Mouse (Mus musculus): ENCODE data around the gene Insyn1. TPM values are rescaled to one million over a fixed set of nuclear protein-coding genes. Genes with fewer than 3 reads are reported as not detected.

Gene Insyn1
- polyA plus RNA-seq, 1 experiment from 2014 or later: 6.7 TPM

DNA sequence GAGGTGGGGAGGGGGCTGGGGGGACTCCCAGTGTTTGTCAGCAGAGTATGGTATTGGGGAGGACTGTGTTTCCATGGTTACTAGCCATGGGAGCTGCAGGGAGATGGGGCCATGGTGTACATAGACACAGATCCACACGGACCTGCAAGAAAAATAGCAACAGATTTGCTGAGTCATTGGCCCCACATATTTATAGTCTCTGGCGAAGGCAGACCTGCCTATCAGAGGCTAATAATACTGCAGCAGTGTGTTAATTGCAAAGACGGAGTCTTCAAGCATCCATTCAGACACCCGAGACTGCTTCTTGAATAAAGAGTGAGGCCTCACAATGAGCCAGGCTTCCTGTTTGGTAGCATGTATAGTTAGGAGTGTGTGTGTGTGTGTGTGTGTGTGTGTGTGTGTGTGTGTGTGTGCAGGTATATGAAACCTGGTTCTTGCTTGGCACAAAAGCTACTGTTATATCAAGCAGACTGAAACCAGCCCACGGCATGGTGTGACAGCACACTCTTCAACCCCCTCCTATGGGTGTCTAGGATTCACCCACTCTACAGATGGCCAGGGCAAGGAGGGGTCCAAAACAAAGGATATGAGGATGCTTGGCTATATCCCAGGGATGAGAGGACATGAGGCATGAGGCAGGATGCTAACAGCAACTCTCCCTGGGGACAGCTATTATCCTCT lies 20.9 kb upstream of the Insyn1 start:
- WGBS: 50% methylated on average over 5 of the region's 5 CpGs
- peak; percentile 80 for ATAC-seq
- H3K27me3 ChIP-seq (ENCODE audit: control insufficient read depth, insufficient read depth, low read depth, low read length): no peaks in the 10 kb centered on the region

DNA sequence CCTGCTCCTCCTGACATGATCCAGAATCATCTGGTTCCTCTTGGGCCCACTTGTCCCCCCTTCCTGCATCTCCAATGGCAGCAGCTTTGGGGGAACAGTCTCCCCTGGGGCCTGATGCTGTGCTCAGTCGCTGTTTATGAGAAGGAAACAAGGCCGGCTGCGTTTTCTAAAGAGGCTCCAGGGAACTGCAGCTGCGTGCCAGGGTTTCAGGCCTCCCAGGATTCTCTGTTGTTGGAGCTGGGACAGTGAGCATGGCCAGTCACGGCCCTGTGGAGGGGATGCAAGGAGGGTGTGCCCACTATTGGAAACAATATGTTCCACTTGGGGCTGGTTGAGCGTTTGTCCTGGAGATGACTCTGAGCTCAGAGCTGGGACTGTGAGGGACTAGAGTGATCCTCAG lies 17.9 kb upstream of the Insyn1 start:
- Histone ChIP-seq H3K4me2 (ENCODE audit: low read length) (no peak overlapping the region), H3K27me3 (ENCODE audit: control insufficient read depth, insufficient read depth, low read depth, low read length) (no peaks in the 10 kb centered on the region), H3K9ac (ENCODE audit: low read depth, low read length) (no peak overlapping the region), H3K9me3 (replicated peaks; ENCODE audit: control insufficient read depth, low read length, poor library complexity, severe bottlenecking) (no peaks in the 10 kb centered on the region), H3K36me3 (ENCODE audit: control insufficient read depth, insufficient read depth, low read length) (no peaks in the 10 kb centered on the region), H3K4me1 (ENCODE audit: control insufficient read depth, insufficient read depth, low read length) (peaks cover 7% of the 10 kb centered on the region), H3K4me3 (ENCODE audit: low read depth, low read length) (no peak overlapping the region), H3K27ac (ENCODE audit: low read length) (no peak overlapping the region)
- 24% methylated on average over 6 of the region's 6 CpGs for WGBS
- no peak for ATAC-seq

More for the DNA sequence above, 20.9 kb upstream of the Insyn1 start:
- Histone ChIP-seq H3K36me3 (ENCODE audit: control insufficient read depth, insufficient read depth, low read length) (no peaks in the 10 kb centered on the region), H3K27ac (ENCODE audit: low read length) (no peak overlapping the region), H3K4me3 (ENCODE audit: low read depth, low read length) (no peak overlapping the region), H3K4me1 (ENCODE audit: control insufficient read depth, insufficient read depth, low read length) (peaks cover 7% of the 10 kb centered on the region), H3K9me3 (replicated peaks; ENCODE audit: control insufficient read depth, low read length, poor library complexity, severe bottlenecking) (no peaks in the 10 kb centered on the region), H3K9ac (ENCODE audit: low read depth, low read length) (no peak overlapping the region), H3K4me2 (ENCODE audit: low read length) (no peak overlapping the region)

DNA sequence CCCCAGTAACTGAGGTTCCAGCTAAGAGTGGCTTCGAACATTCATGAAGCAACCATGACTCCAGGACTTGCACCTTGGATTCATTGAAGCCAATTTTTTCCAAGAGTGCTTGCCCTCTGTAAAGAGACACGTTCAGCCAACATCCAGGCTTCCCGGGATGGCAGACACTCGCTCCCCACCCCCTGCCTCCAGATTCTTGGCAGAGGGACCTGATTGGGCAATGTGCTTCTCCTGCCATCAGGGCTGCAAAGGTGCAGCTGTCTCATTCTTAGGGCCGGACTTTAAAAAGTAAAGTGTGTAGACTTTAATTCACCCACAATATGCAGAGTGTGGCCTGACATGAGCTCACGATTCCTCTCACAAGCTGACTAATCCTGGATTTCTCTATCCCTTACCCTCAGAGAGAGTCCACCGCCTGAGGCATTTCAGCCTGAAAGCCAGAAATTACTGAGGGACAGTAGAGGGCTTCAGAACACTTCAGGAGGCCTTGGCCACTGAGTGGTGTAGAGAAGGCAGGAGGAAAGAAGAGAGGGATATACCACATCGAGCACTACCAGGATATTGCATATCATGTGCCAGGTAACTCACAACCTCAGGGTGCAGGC lies 15.1 kb upstream of the Insyn1 start:
- no peak overlapping the region for H3K9ac ChIP-seq (ENCODE audit: low read depth, low read length)
- no peak overlapping the region for H3K27ac ChIP-seq (ENCODE audit: low read length)
- H3K9me3 ChIP-seq (replicated peaks; ENCODE audit: control insufficient read depth, low read length, poor library complexity, severe bottlenecking): no peaks in the 10 kb centered on the region
- WGBS: 77% methylated on average over 8 of the region's 8 CpGs
- ATAC-seq: no peak
- no peaks in the 10 kb centered on the region for H3K27me3 ChIP-seq (ENCODE audit: control insufficient read depth, insufficient read depth, low read depth, low read length)
- no peaks in the 10 kb centered on the region for H3K4me1 ChIP-seq (ENCODE audit: control insufficient read depth, insufficient read depth, low read length)
- no peak overlapping the region for H3K4me2 ChIP-seq (ENCODE audit: low read length)
- no peak overlapping the region for H3K4me3 ChIP-seq (ENCODE audit: low read depth, low read length)
- no peaks in the 10 kb centered on the region for H3K36me3 ChIP-seq (ENCODE audit: control insufficient read depth, insufficient read depth, low read length)

DNA sequence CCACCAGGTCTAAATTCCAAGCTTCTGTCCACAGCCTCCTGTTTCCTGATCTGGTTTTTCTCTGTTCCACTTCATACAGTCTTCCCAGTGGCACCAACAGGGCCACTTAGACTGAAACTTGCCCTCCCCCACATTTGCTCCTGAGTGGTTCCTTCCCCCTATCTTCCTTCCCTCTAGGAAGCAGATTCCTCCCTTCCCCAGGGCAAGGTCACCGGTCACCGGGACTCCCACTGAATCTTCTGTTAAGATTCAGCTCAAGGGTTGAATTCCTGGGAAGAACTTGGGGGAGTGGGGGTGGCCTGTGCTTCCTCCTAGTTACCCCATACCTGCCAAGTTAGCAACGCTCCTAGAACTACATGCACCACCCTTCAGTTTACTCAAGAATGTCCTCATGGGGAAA lies 1.3 kb upstream of the Insyn1 start:
- no peak for ATAC-seq
- no peak overlapping the region for H3K4me3 ChIP-seq (ENCODE audit: low read depth, low read length)
- H3K4me1 ChIP-seq (ENCODE audit: control insufficient read depth, insufficient read depth, low read length): peaks cover 26% of the 10 kb centered on the region
- H3K36me3 ChIP-seq (ENCODE audit: control insufficient read depth, insufficient read depth, low read length): no peaks in the 10 kb centered on the region
- peak overlapping the region; percentile 97; the same call in 1 of the 2 replicates for H3K4me2 ChIP-seq (ENCODE audit: low read length)
- WGBS: 17% methylated on average over 3 of the region's 3 CpGs
- no peaks in the 10 kb centered on the region for H3K9me3 ChIP-seq (replicated peaks; ENCODE audit: control insufficient read depth, low read length, poor library complexity, severe bottlenecking)
- no peaks in the 10 kb centered on the region for H3K27me3 ChIP-seq (ENCODE audit: control insufficient read depth, insufficient read depth, low read depth, low read length)
- H3K9ac ChIP-seq (ENCODE audit: low read depth, low read length): no peak overlapping the region
- no peak overlapping the region for H3K27ac ChIP-seq (ENCODE audit: low read length)

DNA sequence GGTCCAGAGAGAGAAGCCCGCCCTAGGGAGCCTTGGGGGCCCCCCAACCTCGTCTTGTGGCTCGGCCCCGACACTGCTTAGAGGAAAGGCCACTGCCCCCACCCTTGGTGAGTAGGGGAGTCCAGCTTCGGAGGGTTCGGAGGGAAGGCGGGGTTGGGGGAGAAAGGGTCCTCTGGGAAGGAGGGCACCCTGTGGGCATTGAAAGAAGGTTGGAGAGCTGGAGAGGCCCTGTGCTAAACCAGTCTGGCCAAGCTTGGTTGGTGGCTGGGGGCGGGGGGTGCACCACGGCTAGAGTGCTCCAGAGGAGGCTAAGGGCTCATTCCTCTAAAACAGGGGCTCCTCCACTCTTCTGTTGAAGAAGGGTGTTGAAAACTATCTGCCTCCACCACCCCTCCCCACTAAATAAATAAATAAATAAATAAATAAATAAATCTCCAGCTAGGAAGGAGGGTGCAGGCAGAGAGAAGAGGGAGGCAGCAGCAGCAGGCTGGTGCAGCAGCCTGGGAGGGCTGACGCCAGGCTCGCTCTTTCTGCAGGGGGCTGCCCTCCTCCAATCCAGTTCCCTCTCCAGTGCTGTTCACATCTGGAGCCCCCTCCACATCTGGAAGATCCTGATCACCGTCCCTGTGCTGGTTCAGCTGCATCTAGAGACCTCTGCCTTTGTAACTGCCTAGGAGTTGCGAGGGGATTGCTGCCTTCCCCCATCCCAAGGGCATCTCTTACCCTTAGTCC lies 896 bp downstream of the Insyn1 start:
- H3K36me3 ChIP-seq (ENCODE audit: control insufficient read depth, insufficient read depth, low read length): no peaks in the 10 kb centered on the region
- peak overlapping the region; percentile 57 for H3K4me3 ChIP-seq (ENCODE audit: low read depth, low read length)
- peaks cover 26% of the 10 kb centered on the region for H3K4me1 ChIP-seq (ENCODE audit: control insufficient read depth, insufficient read depth, low read length)
- ATAC-seq: peak; percentile 66
- H3K4me2 ChIP-seq (ENCODE audit: low read length): peak overlapping the region; percentile 97
- no peaks in the 10 kb centered on the region for H3K9me3 ChIP-seq (replicated peaks; ENCODE audit: control insufficient read depth, low read length, poor library complexity, severe bottlenecking)
- no peaks in the 10 kb centered on the region for H3K27me3 ChIP-seq (ENCODE audit: control insufficient read depth, insufficient read depth, low read depth, low read length)
- H3K9ac ChIP-seq (ENCODE audit: low read depth, low read length): peak overlapping the region; percentile 94
- WGBS: 3% methylated on average over 13 of the region's 13 CpGs
- H3K27ac ChIP-seq (ENCODE audit: low read length): peak overlapping the region; percentile 93

DNA sequence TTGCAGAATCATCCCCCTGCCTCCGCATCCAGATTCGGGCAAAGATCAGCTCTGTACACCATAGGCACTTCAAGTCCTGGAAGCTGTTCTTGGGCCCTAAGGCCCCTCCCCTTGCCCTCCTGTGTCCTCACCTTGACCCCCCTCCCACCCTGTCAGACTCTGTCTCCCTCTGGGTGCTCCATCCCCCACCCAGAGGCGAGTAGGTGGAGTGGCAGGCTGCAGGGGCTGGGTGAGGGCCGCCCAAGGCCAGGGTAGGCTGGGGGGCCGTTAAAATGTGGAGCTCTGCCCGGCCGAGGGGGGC lies 1.4 kb downstream of the Insyn1 start:
- Histone ChIP-seq H3K4me1 (ENCODE audit: control insufficient read depth, insufficient read depth, low read length) (peaks cover 26% of the 10 kb centered on the region), H3K36me3 (ENCODE audit: control insufficient read depth, insufficient read depth, low read length) (no peaks in the 10 kb centered on the region), H3K9me3 (replicated peaks; ENCODE audit: control insufficient read depth, low read length, poor library complexity, severe bottlenecking) (no peaks in the 10 kb centered on the region), H3K4me3 (ENCODE audit: low read depth, low read length) (peak overlapping the region; percentile 57), H3K4me2 (ENCODE audit: low read length) (peak overlapping the region; percentile 97), H3K27ac (ENCODE audit: low read length) (no peak overlapping the region), H3K27me3 (ENCODE audit: control insufficient read depth, insufficient read depth, low read depth, low read length) (no peaks in the 10 kb centered on the region), H3K9ac (ENCODE audit: low read depth, low read length) (peak overlapping the region; percentile 94)
- ATAC-seq: peak; percentile 23
- WGBS: 4% methylated on average over 7 of the region's 7 CpGs

DNA sequence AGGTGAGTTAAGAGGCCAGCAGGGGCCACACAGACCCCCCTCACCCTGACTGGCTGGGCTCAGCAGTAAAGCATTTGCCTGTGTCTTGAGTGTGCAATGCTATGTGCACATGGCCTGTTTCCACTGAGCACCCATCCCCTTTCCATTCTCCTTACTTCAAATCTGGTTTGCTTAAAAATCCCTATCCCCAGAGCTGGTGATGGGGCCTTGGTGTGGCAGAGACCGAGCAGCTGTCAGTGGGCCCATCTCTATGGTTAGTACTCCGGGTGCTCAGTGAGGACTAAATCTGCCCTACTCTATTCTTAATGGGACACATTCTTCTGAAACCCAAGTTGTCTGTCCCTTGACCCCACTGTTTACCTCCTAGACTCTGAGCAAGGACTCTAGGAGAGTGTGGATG lies 2.0 kb downstream of the Insyn1 start:
- H3K4me1 ChIP-seq (ENCODE audit: control insufficient read depth, insufficient read depth, low read length): peaks cover 26% of the 10 kb centered on the region
- H3K36me3 ChIP-seq (ENCODE audit: control insufficient read depth, insufficient read depth, low read length): no peaks in the 10 kb centered on the region
- no peaks in the 10 kb centered on the region for H3K27me3 ChIP-seq (ENCODE audit: control insufficient read depth, insufficient read depth, low read depth, low read length)
- no peaks in the 10 kb centered on the region for H3K9me3 ChIP-seq (replicated peaks; ENCODE audit: control insufficient read depth, low read length, poor library complexity, severe bottlenecking)
- peak overlapping the region; percentile 97 for H3K4me2 ChIP-seq (ENCODE audit: low read length)
- peak overlapping the region; percentile 57 for H3K4me3 ChIP-seq (ENCODE audit: low read depth, low read length)
- peak overlapping the region; percentile 94 for H3K9ac ChIP-seq (ENCODE audit: low read depth, low read length)
- 84% methylated on average over 2 of the region's 2 CpGs for WGBS
- no peak overlapping the region for H3K27ac ChIP-seq (ENCODE audit: low read length)
- ATAC-seq: no peak

DNA sequence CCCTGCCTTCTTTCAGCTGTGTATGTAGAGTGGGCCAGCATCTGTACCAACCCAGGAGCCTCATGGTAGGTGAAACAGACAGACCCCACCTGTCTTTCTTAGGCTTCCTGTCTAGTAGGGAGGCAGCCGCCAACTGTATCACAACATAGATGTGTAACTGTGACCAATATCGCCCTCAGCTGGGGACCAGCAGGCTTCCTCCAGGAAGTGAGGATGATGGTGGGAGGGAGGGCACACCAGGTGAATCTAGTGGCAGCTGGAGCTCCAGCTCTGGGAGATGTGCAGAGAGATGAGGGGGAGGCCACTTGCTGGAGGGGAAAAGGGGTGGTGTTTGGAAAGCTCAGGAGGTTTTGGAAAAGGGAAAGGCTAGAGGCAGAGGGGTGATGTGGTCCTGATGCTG lies 6.6 kb downstream of the Insyn1 start:
- Histone ChIP-seq H3K4me3 (ENCODE audit: low read depth, low read length) (no peak overlapping the region), H3K4me2 (ENCODE audit: low read length) (no peak overlapping the region), H3K27me3 (ENCODE audit: control insufficient read depth, insufficient read depth, low read depth, low read length) (no peaks in the 10 kb centered on the region), H3K9me3 (replicated peaks; ENCODE audit: control insufficient read depth, low read length, poor library complexity, severe bottlenecking) (no peaks in the 10 kb centered on the region), H3K27ac (ENCODE audit: low read length) (no peak overlapping the region), H3K36me3 (ENCODE audit: control insufficient read depth, insufficient read depth, low read length) (no peaks in the 10 kb centered on the region; the same call in 1 of the 2 replicates), H3K9ac (ENCODE audit: low read depth, low read length) (no peak overlapping the region), H3K4me1 (ENCODE audit: control insufficient read depth, insufficient read depth, low read length) (peaks cover 15% of the 10 kb centered on the region)
- no peak for ATAC-seq
- WGBS: 76% methylated on average over 2 of the region's 2 CpGs

Measured in midbrain, embryonic 16.5 days (tissue).